20 mouse cellular contexts compared by ENCODE assay signal in the genomic region with DNA sequence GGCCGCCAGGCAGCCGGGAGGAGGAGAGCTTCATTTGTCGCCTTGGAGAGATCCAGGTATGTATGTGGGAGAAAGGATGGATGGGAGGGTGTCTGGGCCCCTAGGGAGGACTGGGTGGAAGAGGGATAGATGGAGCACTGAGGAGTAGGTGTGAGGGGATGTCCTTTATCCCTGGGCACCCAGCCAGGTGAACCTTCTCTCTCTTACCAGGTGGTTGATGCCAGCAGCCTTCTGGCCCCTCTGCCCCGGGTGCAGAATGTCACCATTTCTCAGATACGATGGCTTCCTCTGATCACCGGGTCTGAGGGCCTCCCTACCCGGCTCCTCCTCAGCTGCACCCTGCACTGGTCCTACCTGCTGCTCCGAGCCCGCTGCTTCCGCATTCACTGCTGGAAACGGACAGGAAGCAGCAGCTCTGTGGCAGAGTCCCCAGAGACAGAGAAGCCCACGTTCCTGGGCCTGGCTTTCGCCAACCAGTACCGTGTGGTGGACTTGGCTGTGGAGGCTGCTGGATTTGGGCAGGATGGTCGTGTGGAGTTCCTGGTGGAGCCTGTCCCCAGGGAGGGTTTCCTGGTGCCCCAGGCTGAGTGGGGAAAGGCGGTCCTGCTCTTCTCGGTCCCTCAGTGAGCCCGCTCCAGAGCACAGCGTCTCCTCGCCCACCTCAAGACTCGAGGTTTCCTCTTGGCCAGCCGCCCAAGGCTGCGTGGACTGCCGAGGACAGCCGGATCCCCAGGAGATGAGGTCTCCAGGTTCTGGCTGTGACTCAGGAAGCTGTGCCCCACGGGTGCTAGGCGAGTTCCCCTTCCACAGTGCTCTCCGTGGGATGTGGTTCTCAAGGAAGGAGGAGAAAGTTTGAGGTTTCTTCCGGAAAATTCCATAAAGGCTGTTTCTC. TPM values are rescaled to one million over a fixed set of nuclear protein-coding genes. Genes with fewer than 3 reads are reported as not detected.
DNase-seq lines count a peak whose midpoint lies in the region; ATAC-seq and TF ChIP-seq lines count a peak whose summit lies in the region.
"Had no signal": no experiment of that assay in that cellular context is flagged by ENCODE, and none has a peak within 500 bp of the region (broad histone marks: within the 10 kb centered on the region; RNA-seq: fewer than 3 reads in every experiment).

No protein-coding gene starts in this region.

- no peak overlapping the region for H3K4me2 ChIP-seq in kidney, embryonic 15.5 days
- H3K4me2 ChIP-seq in neural tube, embryonic 15.5 days = no peak overlapping the region
- H3K4me2 ChIP-seq in forebrain, postnatal 0 days (ENCODE audit: low read depth) = no peak overlapping the region
- H3K4me2 ChIP-seq: liver, embryonic 11.5 days; midbrain, embryonic 13.5 days; stomach, embryonic 15.5 days had no signal

- peak overlapping the region; percentile 38 for H3K4me3 ChIP-seq in gastrocnemius, adult 2 months
- no peak overlapping the region for H3K4me3 ChIP-seq in kidney, embryonic 15.5 days (replicated peaks)
- no peak overlapping the region for H3K4me3 ChIP-seq in neural tube, embryonic 15.5 days (replicated peaks)
- no peak overlapping the region for H3K4me3 ChIP-seq in forebrain, postnatal 0 days (ENCODE audit: low read depth, low read length)
- H3K4me3 ChIP-seq: forebrain, embryonic 10.5 days; midbrain, embryonic 13.5 days; stomach, embryonic 15.5 days had no signal

- peaks cover 21% of the 10 kb centered on the region for H3K36me3 ChIP-seq in kidney, embryonic 15.5 days
- peaks cover 8% of the 10 kb centered on the region; the same call in 1 of the 2 replicates for H3K36me3 ChIP-seq in neural tube, embryonic 15.5 days
- H3K36me3 ChIP-seq in forebrain, postnatal 0 days (ENCODE audit: insufficient read depth) = peaks cover 7% of the 10 kb centered on the region; the same call in 1 of the 2 replicates

- H3K9ac ChIP-seq in kidney, embryonic 15.5 days = no peak overlapping the region
- H3K9ac ChIP-seq in neural tube, embryonic 15.5 days (replicated peaks) = no peak overlapping the region
- H3K9ac ChIP-seq in forebrain, postnatal 0 days = no peak overlapping the region
- H3K9ac ChIP-seq: midbrain, embryonic 13.5 days; stomach, embryonic 15.5 days had no signal

- intact Hi-C loops in gastrocnemius, adult 2 months (cut with DNase I) = no loop called here

- TF ChIP-seq CTCF in gastrocnemius, adult 2 months (IDR thresholded peaks at IDR 0.05) = no peak
- TF ChIP-seq CTCF in forebrain, postnatal 0 days (IDR thresholded peaks at IDR 0.05; ENCODE audit: low read depth) = no peak

- peaks cover 22% of the 10 kb centered on the region for H3K4me1 ChIP-seq in kidney, embryonic 15.5 days
- H3K4me1 ChIP-seq in neural tube, embryonic 15.5 days = peaks cover 50% of the 10 kb centered on the region
- H3K4me1 ChIP-seq in forebrain, postnatal 0 days (ENCODE audit: insufficient read depth) = no peaks in the 10 kb centered on the region
- H3K4me1 ChIP-seq: stomach, embryonic 15.5 days had no signal

- peak overlapping the region; percentile 13; the same call in 1 of the 2 replicates for H3K27ac ChIP-seq in gastrocnemius, adult 2 months
- H3K27ac ChIP-seq in kidney, embryonic 15.5 days = no peak overlapping the region
- peak overlapping the region; percentile 78 for H3K27ac ChIP-seq in neural tube, embryonic 15.5 days (replicated peaks)
- no peak overlapping the region for H3K27ac ChIP-seq in forebrain, postnatal 0 days (ENCODE audit: low read depth, low read length)
- H3K27ac ChIP-seq: forebrain, embryonic 10.5 days; midbrain, embryonic 13.5 days; stomach, embryonic 15.5 days had no signal

- peak; percentile 32 to 46 for DNase-seq in adrenal gland, postnatal 36 days
- DNase-seq in adrenal gland, adult 8-10 months = no peak
- DNase-seq in gastrocnemius, adult 2 months = peak; percentile 19
- DNase-seq in gastrocnemius, postnatal 25 days = no peak
- peak; percentile 49 for DNase-seq in kidney, postnatal 10 days
- no peak for DNase-seq in forebrain, postnatal 0 days
- DNase-seq: gastrocnemius, postnatal 10 days; kidney, adult 11 months; lung, postnatal 14 days; right cerebral cortex, postnatal 25 days; thymus, adult 18-20 months; thymus, postnatal 4 days had no signal

- no peak for ATAC-seq in kidney, embryonic 15.5 days (replicated peaks; ENCODE audit: low FRiP score)
- ATAC-seq in neural tube, embryonic 15.5 days (ENCODE audit: low FRiP score) = no peak
- ATAC-seq in forebrain, postnatal 0 days = no peak

- H3K9me3 ChIP-seq in kidney, embryonic 15.5 days (replicated peaks) = no peaks in the 10 kb centered on the region
- H3K9me3 ChIP-seq in neural tube, embryonic 15.5 days (replicated peaks) = no peaks in the 10 kb centered on the region
- H3K9me3 ChIP-seq in forebrain, postnatal 0 days (ENCODE audit: low read length) = no peaks in the 10 kb centered on the region
- H3K9me3 ChIP-seq: forebrain, embryonic 10.5 days; midbrain, embryonic 13.5 days; stomach, embryonic 15.5 days had no signal

- H3K27me3 ChIP-seq in kidney, embryonic 15.5 days = peaks cover 20% of the 10 kb centered on the region
- H3K27me3 ChIP-seq in neural tube, embryonic 15.5 days (replicated peaks) = no peaks in the 10 kb centered on the region
- H3K27me3 ChIP-seq in forebrain, postnatal 0 days (ENCODE audit: insufficient read depth, low read length) = no peaks in the 10 kb centered on the region
- H3K27me3 ChIP-seq: stomach, embryonic 15.5 days had no signal

- 86% methylated on average over 29 of the region's 29 CpGs for WGBS in kidney, embryonic 15.5 days
- WGBS in neural tube, embryonic 15.5 days = 87% methylated on average over 29 of the region's 29 CpGs
- 82% methylated on average over 29 of the region's 29 CpGs for WGBS in forebrain, postnatal 0 days

RNA-seq across cellular contexts. Expression of a gene that starts 10.5 kb away (rescaled TPM):
- 10 to 100 TPM; 10.3 to 20.7 TPM for total RNA-seq in adrenal gland, postnatal 36 days (2021)
- total RNA-seq in adrenal gland, adult 8-10 months (2022) = 10 to 100 TPM; 21.9 to 25.7 (median 24.0) TPM
- 1 to 10 TPM; 4.3 to 6.2 TPM for total RNA-seq in gastrocnemius, adult 2 months (2021)
- 1 to 10 TPM; 5.4 to 9.5 TPM for total RNA-seq in gastrocnemius, postnatal 25 days (2021)
- polyA plus RNA-seq in kidney, embryonic 15.5 days (2015; fragmentation: Nextera tagmentation; extraction: Ambion mirVana) = 5.4 and 8.7 TPM in 2 replicates
- polyA plus RNA-seq in neural tube, embryonic 15.5 days (2015; fragmentation: Nextera tagmentation; extraction: Ambion mirVana) = 7.1 and 8.7 TPM in 2 replicates
- total RNA-seq in forebrain, postnatal 0 days (2014; rRNA removed) = 8.1 and 8.5 TPM in 2 replicates
- 4.2 and 5.7 TPM in 2 replicates for polyA plus RNA-seq in forebrain, postnatal 0 days (2015; fragmentation: Nextera tagmentation; extraction: Ambion mirVana)

RNA-seq across cellular contexts. Expression of a gene that starts 59.1 kb away (rescaled TPM):
- total RNA-seq in adrenal gland, postnatal 36 days (2021) = 10 to 100 TPM; 21.6 to 22.7 TPM
- total RNA-seq in adrenal gland, adult 8-10 months (2022) = 10 to 100 TPM; 20.4 to 26.2 (median 24.3) TPM
- 10 to 100 TPM in 1 of 2 experiments, 1 to 10 TPM in 1; 7.9 to 12.6 TPM for total RNA-seq in gastrocnemius, adult 2 months (2021)
- total RNA-seq in gastrocnemius, postnatal 25 days (2021) = 10 to 100 TPM in 1 of 2 experiments, 1 to 10 TPM in 1; 9.2 to 13.4 TPM
- polyA plus RNA-seq in kidney, embryonic 15.5 days (2015; fragmentation: Nextera tagmentation; extraction: Ambion mirVana) = 5.9 and 7.2 TPM in 2 replicates
- polyA plus RNA-seq in neural tube, embryonic 15.5 days (2015; fragmentation: Nextera tagmentation; extraction: Ambion mirVana) = 4.8 and 6.7 TPM in 2 replicates
- 5.1 and 8.5 TPM in 2 replicates for total RNA-seq in forebrain, postnatal 0 days (2014; rRNA removed)
- 5.4 and 5.9 TPM in 2 replicates for polyA plus RNA-seq in forebrain, postnatal 0 days (2015; fragmentation: Nextera tagmentation; extraction: Ambion mirVana)
- total RNA-seq: megakaryocyte, adult 5-6 weeks; neutrophil, adult 5-6 weeks had no signal

Comparison
In these comparisons a context has a peak if more than half of its experiments do, and no peak if none do; other contexts are left out.
1. DNase-seq: peak in adrenal gland, postnatal 36 days (2 of 2), gastrocnemius, adult 2 months (single experiment) and kidney, postnatal 10 days (single experiment); none in adrenal gland, adult 8-10 months (single experiment), gastrocnemius, postnatal 25 days (single experiment) and forebrain, postnatal 0 days (single experiment).
2. H3K27ac ChIP-seq: peak in gastrocnemius, adult 2 months (single experiment) and neural tube, embryonic 15.5 days (single experiment); none in kidney, embryonic 15.5 days (single experiment) and forebrain, postnatal 0 days (single experiment).